Mouse (Mus musculus) ES-Bruce4 (cell line): ENCODE results near the gene Rab29. TPM values are rescaled to one million over a fixed set of nuclear protein-coding genes. Genes with fewer than 3 reads are reported as not detected.
A peak's percentile ranks its signal among the peaks of the same experiment; 100 is the strongest.

ENCODE experiments used
- H3K27ac ChIP-seq: 2 replicates; pipeline ENCODE4 v1.5.1; 2012; ENCODE audit warnings: low read length, inconsistent platforms; ENCODE audit not compliant: insufficient read depth
- H3K27me3 ChIP-seq: 2 replicates; pipeline ENCODE4 v1.6.1; 2012; ENCODE audit warnings: mild to moderate bottlenecking, low read length, inconsistent platforms; ENCODE audit not compliant: control insufficient read depth, poor library complexity, insufficient read depth, severe bottlenecking
- H3K36me3 ChIP-seq: 2 replicates; pipeline ENCODE4 v1.6.1; 2012; ENCODE audit warnings: inconsistent platforms, mild to moderate bottlenecking, low read length, moderate library complexity; ENCODE audit not compliant: control insufficient read depth, poor library complexity, insufficient read depth, severe bottlenecking
- H3K4me1 ChIP-seq: one replicate; pipeline ENCODE4 v1.8.1; 2011; ENCODE audit warnings: low read length; ENCODE audit not compliant: control insufficient read depth, insufficient read depth
- H3K4me3 ChIP-seq: 2 replicates; pipeline ENCODE4 v1.5.1; 2011; ENCODE audit warnings: low read depth, mild to moderate bottlenecking, low read length
- H3K9ac ChIP-seq: 2 replicates; pipeline ENCODE4 v1.6.1; 2012; ENCODE audit warnings: low read depth, mild to moderate bottlenecking, inconsistent platforms; ENCODE audit not compliant: poor library complexity, severe bottlenecking
- H3K9me3 ChIP-seq: replicated peaks from 2 replicates; pipeline ENCODE4 v1.6.1; 2012; ENCODE audit warnings: mild to moderate bottlenecking, low read length, inconsistent platforms; ENCODE audit not compliant: control insufficient read depth, poor library complexity, insufficient read depth, severe bottlenecking
- CTCF ChIP-seq: IDR thresholded peaks from one replicate; pipeline ENCODE4 v1.8.1; 2011; ENCODE audit warnings: low read depth, low read length
- EP300 ChIP-seq: IDR thresholded peaks from 2 replicates; pipeline ENCODE4 v1.6.1; 2011; ENCODE audit warnings: low read depth, low read length; ENCODE audit not compliant: insufficient read depth
- POLR2A ChIP-seq: IDR thresholded peaks from one replicate; pipeline ENCODE4 v1.8.1; 2011; ENCODE audit warnings: low read length; ENCODE audit not compliant: insufficient read depth
- polyA plus RNA-seq: library from polyadenylated mRNA; stranded (reverse); fragments of >200 nt; gene quantifications from 2 replicates; pipeline ENCODE4 v1.2.4, GENCODE M21; 2011; ENCODE audit warnings: low read depth; ENCODE audit not compliant: missing spikeins, insufficient read depth, insufficient read length

Gene Rab29
- polyA plus RNA-seq, 1 experiment = 4.3 TPM

- no peaks in the 10 kb centered on the region for H3K4me1 ChIP-seq
- H3K27me3 ChIP-seq = no peaks in the 10 kb centered on the region
- H3K9ac ChIP-seq = peak within 1 kb of the TSS; percentile 99
- peak within 1 kb of the TSS; percentile 92 for H3K4me3 ChIP-seq
- H3K9me3 ChIP-seq = no peaks in the 10 kb centered on the region
- peak within 1 kb of the TSS; percentile 80 for H3K27ac ChIP-seq
- TF ChIP-seq POLR2A = no peak
- TF ChIP-seq CTCF = no peak
- no peak for TF ChIP-seq EP300
- peaks cover 14% of the 10 kb centered on the region for H3K36me3 ChIP-seq
Measured at GRCm38 (mm10) chr1:131910001-131910648, 43.1 kb downstream of the Rab29 start, which contains the start of gene Nucks1. TSS of gene Nucks1 (plus strand) at chr1:131910534.

DNA sequence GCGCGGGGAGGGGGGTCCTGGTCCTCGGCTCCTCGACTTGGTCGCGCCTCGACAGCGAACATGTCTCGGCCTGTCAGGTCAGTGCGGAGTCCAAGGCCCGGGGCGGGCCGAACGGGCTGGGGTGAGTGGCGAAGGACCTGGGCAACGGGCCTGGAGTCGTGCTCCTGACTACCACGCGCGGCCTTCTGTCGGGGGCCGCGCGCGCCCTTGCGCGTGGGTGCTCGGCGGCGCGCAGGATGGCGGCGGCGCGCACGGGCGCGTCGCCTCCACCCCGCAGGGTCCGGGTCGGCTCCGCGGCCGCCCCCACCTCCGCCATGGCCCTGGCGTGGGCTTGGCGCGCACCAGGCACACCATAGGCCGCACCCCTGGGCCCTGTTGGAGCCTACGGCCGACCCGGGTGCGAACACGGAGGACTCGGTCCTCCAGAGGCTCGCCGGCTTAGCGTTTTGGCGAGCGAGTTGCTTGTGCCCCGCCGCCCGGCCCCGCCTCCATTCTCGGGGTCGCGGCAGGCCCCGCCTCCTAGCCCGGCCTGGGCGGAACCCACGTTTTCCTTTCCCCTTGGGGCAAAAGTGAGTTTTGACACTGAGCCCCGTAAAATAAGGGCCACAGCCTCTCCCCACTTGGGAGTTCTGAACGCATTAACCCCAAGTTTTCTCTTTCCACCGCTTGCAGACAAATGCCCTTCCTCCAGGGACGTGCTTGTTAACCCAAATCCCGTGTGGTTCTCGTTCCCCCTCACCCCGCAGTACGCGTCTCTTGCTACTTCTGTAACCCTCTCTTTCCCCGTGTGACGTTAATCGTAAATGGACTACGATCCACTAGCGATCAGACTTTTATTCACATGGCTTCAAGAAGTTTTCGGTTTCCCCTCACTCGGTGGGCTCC is 43.9 kb downstream of the Rab29 start:
- Histone ChIP-seq H3K36me3 (peaks cover 22% of the 10 kb centered on the region), H3K9me3 (no peaks in the 10 kb centered on the region), H3K27ac (peak overlapping the region; percentile 60), H3K27me3 (no peaks in the 10 kb centered on the region), H3K4me1 (no peaks in the 10 kb centered on the region), H3K4me3 (peak overlapping the region; percentile 92), H3K9ac (peak overlapping the region; percentile 99)
- no peak for TF ChIP-seq CTCF
- TF ChIP-seq POLR2A = no peak
- no peak for TF ChIP-seq EP300

DNA sequence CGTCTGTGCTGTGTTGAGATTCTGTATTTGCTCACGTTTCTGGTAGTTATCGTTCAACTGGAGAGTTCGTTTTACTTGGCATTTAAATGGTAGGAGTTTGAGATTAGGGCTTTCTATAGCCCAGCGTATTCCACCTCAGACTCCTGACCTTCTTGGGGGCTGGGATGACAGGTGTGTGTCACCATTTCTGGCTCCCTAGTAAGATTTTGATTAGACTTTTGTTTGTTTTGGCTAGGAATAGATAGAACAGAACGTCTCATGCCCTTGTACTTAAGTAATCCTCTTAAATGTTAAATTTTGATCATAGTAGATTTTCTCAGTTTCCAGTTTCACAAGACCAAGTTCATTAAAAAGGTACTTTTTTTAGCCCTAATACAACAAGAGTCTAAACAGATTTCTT is 50.6 kb downstream of the Rab29 start:
- Histone ChIP-seq H3K27me3 (no peaks in the 10 kb centered on the region), H3K4me1 (no peaks in the 10 kb centered on the region), H3K36me3 (peaks cover 77% of the 10 kb centered on the region), H3K9me3 (no peaks in the 10 kb centered on the region), H3K9ac (no peak overlapping the region), H3K27ac (no peak overlapping the region), H3K4me3 (no peak overlapping the region)
- TF ChIP-seq POLR2A = no peak
- TF ChIP-seq EP300 = no peak
- TF ChIP-seq CTCF = no peak

DNA sequence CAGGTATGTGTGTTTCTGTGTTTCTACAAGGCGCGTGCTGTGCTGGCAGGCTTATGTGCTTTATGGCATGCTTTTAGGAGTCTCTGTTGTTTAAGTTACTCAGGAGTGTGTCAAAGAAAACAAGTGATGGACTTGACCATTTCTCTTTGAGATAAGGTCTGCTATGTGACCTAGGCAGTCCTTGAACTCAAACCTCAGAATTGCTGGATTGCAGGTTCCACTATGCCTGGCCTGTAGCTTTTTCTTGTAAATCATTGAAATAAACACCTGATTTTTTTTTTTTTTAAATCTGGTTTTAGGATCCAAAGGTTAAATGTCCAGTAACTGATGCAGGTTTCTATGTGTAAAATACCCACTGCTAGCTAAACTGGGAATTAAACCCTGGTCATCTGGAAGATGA is 52.0 kb downstream of the Rab29 start:
- Histone ChIP-seq H3K27ac (no peak overlapping the region), H3K9me3 (no peaks in the 10 kb centered on the region), H3K4me1 (no peaks in the 10 kb centered on the region), H3K9ac (no peak overlapping the region), H3K4me3 (no peak overlapping the region), H3K27me3 (no peaks in the 10 kb centered on the region), H3K36me3 (peaks cover 86% of the 10 kb centered on the region)
- TF ChIP-seq CTCF = no peak
- TF ChIP-seq POLR2A = no peak
- TF ChIP-seq EP300 = no peak

GRCm38 (mm10) chr1:131922100-131922499 is 55.1 kb downstream of the Rab29 start:
- H3K9me3 ChIP-seq = no peaks in the 10 kb centered on the region
- H3K4me3 ChIP-seq = no peak overlapping the region
- no peak overlapping the region for H3K27ac ChIP-seq
- H3K36me3 ChIP-seq = peaks cover 94% of the 10 kb centered on the region
- no peaks in the 10 kb centered on the region for H3K4me1 ChIP-seq
- H3K9ac ChIP-seq = no peak overlapping the region
- no peaks in the 10 kb centered on the region for H3K27me3 ChIP-seq
- no peak for TF ChIP-seq EP300
- no peak for TF ChIP-seq CTCF
- no peak for TF ChIP-seq POLR2A

Other genes with a start within 250 kb of the Rab29 start
- gene Ctse, start 228.9 kb upstream of the Rab29 start, polyA plus RNA-seq = not detected in 2 replicates
- 3.1 and 4.4 TPM in 2 replicates for gene Rab7b, start 178.5 kb upstream of the Rab29 start, polyA plus RNA-seq
- gene Slc26a9, start 123.2 kb upstream of the Rab29 start, polyA plus RNA-seq = not detected in 2 replicates
- 6.8 and 9.0 TPM in 2 replicates for gene Pm20d1, start 69.8 kb upstream of the Rab29 start, polyA plus RNA-seq
- gene Slc41a1, start 39.7 kb upstream of the Rab29 start, polyA plus RNA-seq = 14.4 and 16.3 TPM in 2 replicates
- gene Nucks1, start 43.3 kb downstream of the Rab29 start, polyA plus RNA-seq = 298 and 328 TPM in 2 replicates
- 3.3 and 3.9 TPM in 2 replicates for gene Slc45a3, start 95.7 kb downstream of the Rab29 start, polyA plus RNA-seq
- gene Elk4, start 140.4 kb downstream of the Rab29 start, polyA plus RNA-seq = 33.7 and 46.6 TPM in 2 replicates
- 0.44 TPM in 1 of 2 replicates, not detected in the other for gene Mfsd4a, start 200.8 kb downstream of the Rab29 start, polyA plus RNA-seq